Mouse (Mus musculus): ENCODE measurements around the gene Atp6v1g1. TPM values are rescaled to one million over a fixed set of nuclear protein-coding genes. Genes with fewer than 3 reads are reported as not detected.

Gene Atp6v1g1
- polyA plus RNA-seq, 1 experiment from 2014 or later, result 302 TPM

GRCm38 (mm10) chr4:63589987-63590386 is 45.4 kb downstream of the Atp6v1g1 start:
- H3K9me3 ChIP-seq, result no peaks in the 10 kb centered on the region
- H3K4me2 ChIP-seq (replicated peaks), result no peak overlapping the region
- 86% methylated on average over 7 of the region's 7 CpGs for WGBS
- no peak overlapping the region for H3K9ac ChIP-seq
- no peak overlapping the region for H3K27ac ChIP-seq
- no peaks in the 10 kb centered on the region for H3K27me3 ChIP-seq
- no peaks in the 10 kb centered on the region for H3K36me3 ChIP-seq
- H3K4me1 ChIP-seq, result no peaks in the 10 kb centered on the region
- no peak for ATAC-seq (ENCODE audit: insufficient number of reproducible peaks, insufficient read depth, low FRiP score, low TSS enrichment)
- H3K4me3 ChIP-seq, result no peak overlapping the region

GRCm38 (mm10) chr4:63590538-63590937 is 46.0 kb downstream of the Atp6v1g1 start:
- Histone ChIP-seq H3K36me3 (no peaks in the 10 kb centered on the region), H3K27ac (no peak overlapping the region), H3K9me3 (no peaks in the 10 kb centered on the region), H3K4me1 (no peaks in the 10 kb centered on the region), H3K27me3 (no peaks in the 10 kb centered on the region), H3K4me3 (no peak overlapping the region), H3K4me2 (replicated peaks) (no peak overlapping the region), H3K9ac (no peak overlapping the region)
- no peak for ATAC-seq (ENCODE audit: insufficient number of reproducible peaks, insufficient read depth, low FRiP score, low TSS enrichment)
- 82% methylated on average over 4 of the region's 4 CpGs for WGBS

GRCm38 (mm10) chr4:63594459-63595110 is 50.0 kb downstream of the Atp6v1g1 start:
- Histone ChIP-seq H3K27ac (no peak overlapping the region), H3K36me3 (no peaks in the 10 kb centered on the region), H3K9ac (no peak overlapping the region), H3K4me2 (replicated peaks) (no peak overlapping the region), H3K4me3 (no peak overlapping the region), H3K9me3 (no peaks in the 10 kb centered on the region), H3K27me3 (no peaks in the 10 kb centered on the region), H3K4me1 (no peaks in the 10 kb centered on the region)
- no peak for ATAC-seq (ENCODE audit: insufficient number of reproducible peaks, insufficient read depth, low FRiP score, low TSS enrichment)
- WGBS, result 84% methylated on average over 5 of the region's 5 CpGs

GRCm38 (mm10) chr4:63595259-63595658 is 50.7 kb downstream of the Atp6v1g1 start:
- 69% methylated on average over 10 of the region's 10 CpGs for WGBS
- Histone ChIP-seq H3K4me3 (no peak overlapping the region), H3K27me3 (no peaks in the 10 kb centered on the region), H3K4me2 (replicated peaks) (no peak overlapping the region), H3K9ac (no peak overlapping the region), H3K9me3 (no peaks in the 10 kb centered on the region), H3K4me1 (no peaks in the 10 kb centered on the region), H3K27ac (no peak overlapping the region), H3K36me3 (no peaks in the 10 kb centered on the region)
- ATAC-seq (ENCODE audit: insufficient number of reproducible peaks, insufficient read depth, low FRiP score, low TSS enrichment), result no peak

- H3K27me3 ChIP-seq, result no peaks in the 10 kb centered on the region
- 94% methylated on average over 4 of the region's 4 CpGs for WGBS
Measured at GRCm38 (mm10) chr4:63596010-63596409, 51.4 kb downstream of the Atp6v1g1 start.

More at GRCm38 (mm10) chr4:63596010-63596409, 51.4 kb downstream of the Atp6v1g1 start:
- no peaks in the 10 kb centered on the region for H3K9me3 ChIP-seq
- no peaks in the 10 kb centered on the region for H3K4me1 ChIP-seq
- no peak overlapping the region for H3K4me3 ChIP-seq
- no peaks in the 10 kb centered on the region for H3K36me3 ChIP-seq
- ATAC-seq (ENCODE audit: insufficient number of reproducible peaks, insufficient read depth, low FRiP score, low TSS enrichment), result no peak
- H3K27ac ChIP-seq, result no peak overlapping the region
- no peak overlapping the region for H3K4me2 ChIP-seq (replicated peaks)
- no peak overlapping the region for H3K9ac ChIP-seq

Other genes with a start within 250 kb of the Atp6v1g1 start
- gene Orm1, start 200.2 kb upstream of the Atp6v1g1 start, polyA plus RNA-seq (2016; fragmentation: Nextera tagmentation; extraction: Ambion mirVana), result not detected in 2 replicates
- not detected in 2 replicates for gene Orm3, start 188.6 kb upstream of the Atp6v1g1 start, polyA plus RNA-seq (2016; fragmentation: Nextera tagmentation; extraction: Ambion mirVana)
- not detected in 2 replicates for gene Orm2, start 182.3 kb upstream of the Atp6v1g1 start, polyA plus RNA-seq (2016; fragmentation: Nextera tagmentation; extraction: Ambion mirVana)
- 11.6 and 12.4 TPM in 2 replicates for gene Akna, start 141.4 kb upstream of the Atp6v1g1 start, polyA plus RNA-seq (2016; fragmentation: Nextera tagmentation; extraction: Ambion mirVana)
- 7.1 and 8.6 TPM in 2 replicates for gene Whrn, start 48.8 kb upstream of the Atp6v1g1 start, polyA plus RNA-seq (2016; fragmentation: Nextera tagmentation; extraction: Ambion mirVana)
- 9.8 and 11.6 TPM in 2 replicates for gene Tmem268, start 14.0 kb downstream of the Atp6v1g1 start, polyA plus RNA-seq (2016; fragmentation: Nextera tagmentation; extraction: Ambion mirVana)
- gene Gm11213, start 60.5 kb downstream of the Atp6v1g1 start, polyA plus RNA-seq (2016; fragmentation: Nextera tagmentation; extraction: Ambion mirVana), result not detected in 2 replicates
- not detected in 2 replicates for gene Tex48, start 77.7 kb downstream of the Atp6v1g1 start, polyA plus RNA-seq (2016; fragmentation: Nextera tagmentation; extraction: Ambion mirVana)
- not detected in 2 replicates for gene Gm11214, start 118.6 kb downstream of the Atp6v1g1 start, polyA plus RNA-seq (2016; fragmentation: Nextera tagmentation; extraction: Ambion mirVana)
- not detected in 2 replicates for gene Tnfsf15, start 200.3 kb downstream of the Atp6v1g1 start, polyA plus RNA-seq (2016; fragmentation: Nextera tagmentation; extraction: Ambion mirVana)